Mouse (Mus musculus): ENCODE results near the gene Ncoa7. TPM values are rescaled to one million over a fixed set of nuclear protein-coding genes. Genes with fewer than 3 reads are reported as not detected.
A peak's percentile ranks its signal among the peaks of the same experiment; 100 is the strongest.
"Not testable (repeated sequence)": the region's sequence is repeated elsewhere in the genome, so short reads cannot be mapped to it uniquely, and the experiment has no call there.

Gene Ncoa7
- polyA plus RNA-seq, 1 experiment, result 18.6 TPM

- DNase-seq, result no peak
- no peaks in the 10 kb centered on the region for H3K27me3 ChIP-seq (replicated peaks; ENCODE audit: control insufficient read depth, insufficient read depth, low read length)
- no peak overlapping the region for H3K27ac ChIP-seq (ENCODE audit: insufficient read depth, low read depth, low read length)
- TF ChIP-seq POLR2A (IDR thresholded peaks at IDR 0.05; ENCODE audit: low read depth, low read length), result no peak
- TF ChIP-seq CTCF (conservative IDR thresholded peaks at IDR 0.05; ENCODE audit: insufficient read depth, insufficient read length, low read depth, low read length), result no peak
- peaks cover 18% of the 10 kb centered on the region for H3K4me1 ChIP-seq (ENCODE audit: control insufficient read depth, insufficient read depth, low read length)
- WGBS, result 74% methylated on average over 3 of the region's 3 CpGs
- no peaks in the 10 kb centered on the region for H3K36me3 ChIP-seq (ENCODE audit: control insufficient read depth, insufficient read depth, low read length)
- H3K4me3 ChIP-seq (ENCODE audit: insufficient read depth, low read depth, low read length), result no peak overlapping the region
Observed at GRCm38 (mm10) chr10:30787684-30788339, 15.3 kb downstream of the Ncoa7 start.

GRCm38 (mm10) chr10:30786103-30786754 lies 16.9 kb downstream of the Ncoa7 start:
- TF ChIP-seq POLR2A (IDR thresholded peaks at IDR 0.05; ENCODE audit: low read depth, low read length) (no peak), CTCF (conservative IDR thresholded peaks at IDR 0.05; ENCODE audit: insufficient read depth, insufficient read length, low read depth, low read length) (no peak)
- Histone ChIP-seq H3K4me1 (ENCODE audit: control insufficient read depth, insufficient read depth, low read length) (peaks cover 18% of the 10 kb centered on the region), H3K4me3 (ENCODE audit: insufficient read depth, low read depth, low read length) (no peak overlapping the region), H3K27ac (ENCODE audit: insufficient read depth, low read depth, low read length) (peak overlapping the region; percentile 67), H3K36me3 (ENCODE audit: control insufficient read depth, insufficient read depth, low read length) (no peaks in the 10 kb centered on the region), H3K27me3 (replicated peaks; ENCODE audit: control insufficient read depth, insufficient read depth, low read length) (no peaks in the 10 kb centered on the region)
- WGBS, result 50% methylated on average over 5 of the region's 5 CpGs
- DNase-seq, result no peak

GRCm38 (mm10) chr10:30780921-30781320 lies 22.2 kb downstream of the Ncoa7 start:
- 96% methylated on average over 9 of the region's 9 CpGs for WGBS

GRCm38 (mm10) chr10:30778240-30778639 lies 24.9 kb downstream of the Ncoa7 start:
- DNase-seq, result no peak
- peak overlapping the region; percentile 22; the same call in 1 of the 2 replicates for H3K27ac ChIP-seq (ENCODE audit: insufficient read depth, low read depth, low read length)
- H3K4me3 ChIP-seq (ENCODE audit: insufficient read depth, low read depth, low read length), result no peak overlapping the region
- no peak for TF ChIP-seq CTCF (conservative IDR thresholded peaks at IDR 0.05; ENCODE audit: insufficient read depth, insufficient read length, low read depth, low read length)
- TF ChIP-seq POLR2A (IDR thresholded peaks at IDR 0.05; ENCODE audit: low read depth, low read length), result no peak
- 56% methylated on average over 3 of the region's 3 CpGs for WGBS
- H3K27me3 ChIP-seq (replicated peaks; ENCODE audit: control insufficient read depth, insufficient read depth, low read length), result no peaks in the 10 kb centered on the region
- H3K4me1 ChIP-seq (ENCODE audit: control insufficient read depth, insufficient read depth, low read length), result peaks cover 9% of the 10 kb centered on the region
- H3K36me3 ChIP-seq (ENCODE audit: control insufficient read depth, insufficient read depth, low read length), result no peaks in the 10 kb centered on the region

More at GRCm38 (mm10) chr10:30780921-30781320, 22.2 kb downstream of the Ncoa7 start:
- not testable (repeated sequence) for H3K27ac ChIP-seq (ENCODE audit: insufficient read depth, low read depth, low read length); H3K4me1 ChIP-seq (ENCODE audit: control insufficient read depth, insufficient read depth, low read length); H3K27me3 ChIP-seq (replicated peaks; ENCODE audit: control insufficient read depth, insufficient read depth, low read length); H3K4me3 ChIP-seq (ENCODE audit: insufficient read depth, low read depth, low read length); DNase-seq; H3K36me3 ChIP-seq (ENCODE audit: control insufficient read depth, insufficient read depth, low read length)

GRCm38 (mm10) chr10:30775987-30776386 lies 27.1 kb downstream of the Ncoa7 start:
- H3K36me3 ChIP-seq (ENCODE audit: control insufficient read depth, insufficient read depth, low read length), result no peaks in the 10 kb centered on the region
- H3K27ac ChIP-seq (ENCODE audit: insufficient read depth, low read depth, low read length), result no peak overlapping the region
- no peak overlapping the region for H3K4me3 ChIP-seq (ENCODE audit: insufficient read depth, low read depth, low read length)
- WGBS, result 85% methylated on average over 2 of the region's 2 CpGs
- TF ChIP-seq CTCF (conservative IDR thresholded peaks at IDR 0.05; ENCODE audit: insufficient read depth, insufficient read length, low read depth, low read length), result no peak
- no peak for TF ChIP-seq POLR2A (IDR thresholded peaks at IDR 0.05; ENCODE audit: low read depth, low read length)
- no peaks in the 10 kb centered on the region for H3K27me3 ChIP-seq (replicated peaks; ENCODE audit: control insufficient read depth, insufficient read depth, low read length)
- peaks cover 12% of the 10 kb centered on the region for H3K4me1 ChIP-seq (ENCODE audit: control insufficient read depth, insufficient read depth, low read length)
- no peak for DNase-seq

GRCm38 (mm10) chr10:30775568-30775967 lies 27.6 kb downstream of the Ncoa7 start:
- Histone ChIP-seq H3K27ac (ENCODE audit: insufficient read depth, low read depth, low read length) (no peak overlapping the region), H3K4me3 (ENCODE audit: insufficient read depth, low read depth, low read length) (no peak overlapping the region), H3K36me3 (ENCODE audit: control insufficient read depth, insufficient read depth, low read length) (no peaks in the 10 kb centered on the region), H3K27me3 (replicated peaks; ENCODE audit: control insufficient read depth, insufficient read depth, low read length) (no peaks in the 10 kb centered on the region), H3K4me1 (ENCODE audit: control insufficient read depth, insufficient read depth, low read length) (peaks cover 12% of the 10 kb centered on the region)
- 64% methylated on average over 5 of the region's 5 CpGs for WGBS
- no peak for DNase-seq
- TF ChIP-seq POLR2A (IDR thresholded peaks at IDR 0.05; ENCODE audit: low read depth, low read length) (no peak), CTCF (conservative IDR thresholded peaks at IDR 0.05; ENCODE audit: insufficient read depth, insufficient read length, low read depth, low read length) (no peak)

GRCm38 (mm10) chr10:30774396-30774795 lies 28.7 kb downstream of the Ncoa7 start:
- DNase-seq, result peak; percentile 65
- TF ChIP-seq CTCF (conservative IDR thresholded peaks at IDR 0.05; ENCODE audit: insufficient read depth, insufficient read length, low read depth, low read length) (no peak), POLR2A (IDR thresholded peaks at IDR 0.05; ENCODE audit: low read depth, low read length) (no peak)
- H3K4me3 ChIP-seq (ENCODE audit: insufficient read depth, low read depth, low read length), result no peak overlapping the region
- H3K36me3 ChIP-seq (ENCODE audit: control insufficient read depth, insufficient read depth, low read length), result no peaks in the 10 kb centered on the region
- peaks cover 12% of the 10 kb centered on the region for H3K4me1 ChIP-seq (ENCODE audit: control insufficient read depth, insufficient read depth, low read length)
- no peaks in the 10 kb centered on the region for H3K27me3 ChIP-seq (replicated peaks; ENCODE audit: control insufficient read depth, insufficient read depth, low read length)
- WGBS, result 42% methylated on average over 2 of the region's 2 CpGs
- H3K27ac ChIP-seq (ENCODE audit: insufficient read depth, low read depth, low read length), result peak overlapping the region; percentile 86; the same call in 1 of the 2 replicates
